Mouse (Mus musculus) ES-E14 (cell line): Measurements from ENCODE around the gene Plin2. TPM values are rescaled to one million over a fixed set of nuclear protein-coding genes. Genes with fewer than 3 reads are reported as not detected.
"Not testable (repeated sequence)": the region's sequence is repeated elsewhere in the genome, so short reads cannot be mapped to it uniquely, and the experiment has no call there.

ENCODE experiments used
- DNase-seq: peaks from one replicate; pipeline ENCODE4 v3.0.0-alpha.2; 2013; ENCODE audit warnings: low read depth, low spot score
- H3K27ac ChIP-seq: 2 replicates; pipeline ENCODE4 v1.5.1; 2012; ENCODE audit warnings: low read depth, mild to moderate bottlenecking, low read length, moderate library complexity, mixed read lengths; ENCODE audit not compliant: poor library complexity, insufficient read depth, severe bottlenecking
- H3K36me3 ChIP-seq: 2 replicates; pipeline ENCODE4 v1.6.1; 2012; ENCODE audit warnings: mild to moderate bottlenecking, low read length, moderate library complexity, mixed read lengths; ENCODE audit not compliant: control insufficient read depth, poor library complexity, insufficient read depth, severe bottlenecking
- H3K4me1 ChIP-seq, 2 experiments: fragments of 150-350 bp in 1 of 2; sonication (generic) in 1 of 2; 2 replicates each; pipeline ENCODE4 v1.6.1; 2012; ENCODE audit warnings: low read length in 2 of 2, mild to moderate bottlenecking in 1 of 2, mixed read lengths in 1 of 2; ENCODE audit not compliant: control insufficient read depth in 2 of 2, insufficient read depth in 2 of 2, poor library complexity in 1 of 2
- H3K4me3 ChIP-seq, 2 experiments: fragments of 150-350 bp in 1 of 2; sonication (generic) in 1 of 2; 2 replicates each; pipeline ENCODE4 v1.5.1; 2012; ENCODE audit warnings: low read length in 2 of 2, low read depth in 1 of 2, mild to moderate bottlenecking in 1 of 2, mixed read lengths in 1 of 2; ENCODE audit not compliant: insufficient read depth in 1 of 2, poor library complexity in 1 of 2, severe bottlenecking in 1 of 2
- H3K9ac ChIP-seq: 2 replicates; pipeline ENCODE4 v1.6.1; 2012; ENCODE audit warnings: low read depth, mild to moderate bottlenecking, low read length, mixed read lengths; ENCODE audit not compliant: poor library complexity, insufficient read depth, severe bottlenecking
- H3K9me3 ChIP-seq: fragments of 150-350 bp; sonication (generic); 2 replicates; pipeline ENCODE4 v1.6.1; 2012; ENCODE audit warnings: low read depth, mild to moderate bottlenecking, low read length; ENCODE audit not compliant: control insufficient read depth, insufficient read depth
- CHD2 ChIP-seq: IDR thresholded peaks from 2 replicates; pipeline ENCODE4 v1.6.1; 2014; ENCODE audit warnings: mild to moderate bottlenecking, low read depth, low read length, inconsistent platforms
- HCFC1 ChIP-seq: IDR thresholded peaks from 2 replicates; pipeline ENCODE4 v1.6.1; 2012; ENCODE audit warnings: low read length, inconsistent platforms, borderline replicate concordance; ENCODE audit not compliant: insufficient read depth
- MAFK ChIP-seq: IDR thresholded peaks from 2 replicates; pipeline ENCODE4 v1.6.1; 2014; ENCODE audit warnings: mild to moderate bottlenecking, low read depth, low read length, inconsistent platforms; ENCODE audit not compliant: insufficient read depth
- ZC3H11A ChIP-seq: IDR thresholded peaks from 2 replicates; pipeline ENCODE4 v1.6.1; 2012; ENCODE audit warnings: low read depth, mild to moderate bottlenecking, inconsistent platforms, low read length, borderline replicate concordance
- ZNF384 ChIP-seq: IDR thresholded peaks from 2 replicates; pipeline ENCODE4 v1.6.1; 2012; ENCODE audit warnings: low read depth, low read length, inconsistent platforms
- in situ Hi-C, 2 experiments: fragments of 600-800 bp; cut with MboI; formaldehyde crosslinking; loops; one replicate each; pipeline ENCODE4 v1.15.1; 2025; ENCODE audit warnings: low sequenced_read_pairs in 2 of 2, inconsistent platforms in 1 of 2; ENCODE audit not compliant: unreplicated experiment in 2 of 2
- total RNA-seq: library from RNA; depleted of rRNA; stranded (reverse); fragments of 300-350 nt; gene quantifications from 2 replicates; pipeline ENCODE4 v1.2.3, GENCODE M21; 2012

Plin2 gene
- total RNA-seq, 1 experiment = 106 TPM

GRCm38 (mm10) chr4:86668290-86669000 lies 1.4 kb downstream of the Plin2 start:
- Histone ChIP-seq H3K9ac (no peak overlapping the region), H3K9me3 (no peaks in the 10 kb centered on the region), H3K4me1 (peaks cover 8 to 10% of the 10 kb centered on the region in 2 experiments), H3K36me3 (peaks cover 4% of the 10 kb centered on the region; the same call in 1 of the 2 replicates), H3K4me3 (no peak overlapping the region), H3K27ac (no peak overlapping the region)
- DNase-seq = no peak
- no peak for TF ChIP-seq HCFC1
- no peak for TF ChIP-seq CHD2
- no peak for TF ChIP-seq MAFK
- no peak for TF ChIP-seq ZNF384
- no peak for TF ChIP-seq ZC3H11A
- in situ Hi-C loops = no loop called here

GRCm38 (mm10) chr4:86665596-86665995 lies 4.3 kb downstream of the Plin2 start:
- Histone ChIP-seq H3K9me3 (no peaks in the 10 kb centered on the region), H3K27ac (no peak overlapping the region), H3K4me1 (no peaks in the 10 kb centered on the region; a peak in 1 of 4 replicates), H3K9ac (no peak overlapping the region), H3K36me3 (peaks cover 7% of the 10 kb centered on the region; the same call in 1 of the 2 replicates), H3K4me3 (no peak overlapping the region)
- in situ Hi-C loops = no loop called here
- no peak for DNase-seq
- TF ChIP-seq CHD2 = no peak
- TF ChIP-seq ZNF384 = no peak
- no peak for TF ChIP-seq HCFC1
- TF ChIP-seq ZC3H11A = no peak
- TF ChIP-seq MAFK = no peak

GRCm38 (mm10) chr4:86663919-86664318 lies 5.9 kb downstream of the Plin2 start:
- Histone ChIP-seq H3K27ac (no peak overlapping the region), H3K36me3 (peaks cover 7% of the 10 kb centered on the region; the same call in 1 of the 2 replicates), H3K9me3 (no peaks in the 10 kb centered on the region), H3K4me3 (no peak overlapping the region), H3K9ac (no peak overlapping the region), H3K4me1 (no peaks in the 10 kb centered on the region; a peak in 1 of 4 replicates)
- in situ Hi-C loops = no loop called here
- TF ChIP-seq HCFC1 = no peak
- TF ChIP-seq ZNF384 = no peak
- TF ChIP-seq MAFK = no peak
- no peak for DNase-seq

- Histone ChIP-seq H3K27ac (no peak overlapping the region), H3K9ac (no peak overlapping the region), H3K4me1 (no peaks in the 10 kb centered on the region), H3K9me3 (no peaks in the 10 kb centered on the region), H3K4me3 (no peak overlapping the region), H3K36me3 (peaks cover 12% of the 10 kb centered on the region)
- no peak for TF ChIP-seq MAFK
- TF ChIP-seq HCFC1 = no peak
- no peak for TF ChIP-seq ZC3H11A
- TF ChIP-seq ZNF384 = no peak
- no peak for TF ChIP-seq CHD2
- no peak for DNase-seq
- in situ Hi-C loops = no loop called here
These were observed 12.7 kb downstream of the Plin2 start for GRCm38 (mm10) chr4:86657176-86657575.

GRCm38 (mm10) chr4:86656410-86656809 lies 13.4 kb downstream of the Plin2 start:
- DNase-seq, H3K4me3 ChIP-seq, in situ Hi-C loops, H3K9me3 ChIP-seq, H3K36me3 ChIP-seq, H3K4me1 ChIP-seq, H3K9ac ChIP-seq, H3K27ac ChIP-seq: not testable (repeated sequence)
